Mouse (Mus musculus): ENCODE data around the gene Gfod1.

DNA sequence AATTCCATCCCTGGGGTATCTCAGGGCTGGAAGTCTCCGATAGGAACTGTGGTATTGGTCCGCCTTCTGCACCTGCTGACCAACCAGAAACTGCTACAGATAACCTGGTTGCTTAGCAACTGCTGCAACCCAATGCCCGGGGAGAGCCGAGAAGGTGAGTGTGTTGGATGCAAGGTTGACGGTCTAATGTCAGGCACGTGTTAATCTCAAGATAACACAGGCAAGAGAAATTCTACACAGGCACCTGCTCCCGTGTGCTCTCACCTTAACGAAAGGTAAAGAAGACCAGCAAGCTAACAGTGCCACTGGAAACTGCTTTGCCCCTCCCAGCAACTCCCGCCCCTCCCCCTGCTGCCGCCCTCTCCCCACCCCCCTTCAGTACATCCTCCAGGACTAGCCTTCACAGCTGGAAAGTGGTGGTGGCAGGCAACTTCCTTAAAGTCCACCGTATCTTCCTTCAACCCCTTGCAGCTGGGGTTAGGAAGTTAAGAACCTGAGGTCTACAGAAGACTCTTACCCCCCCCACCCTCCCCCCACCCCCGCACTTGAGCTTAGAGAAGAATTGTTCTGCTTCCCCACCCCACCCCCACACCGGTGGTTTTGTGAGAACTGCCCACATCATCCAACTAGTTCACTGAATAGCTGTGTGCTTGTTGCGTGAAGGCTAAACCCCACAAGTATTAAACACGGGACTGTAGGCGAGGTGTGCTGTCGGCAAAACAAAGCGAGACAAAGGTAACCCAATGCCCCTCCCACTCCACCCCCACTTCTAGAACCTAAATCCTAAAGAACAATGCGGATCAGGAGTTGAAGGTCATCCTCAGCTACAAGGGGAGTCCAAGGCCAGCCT is 88.6 kb downstream of the Gfod1 start:
- no peak for TF ChIP-seq CTCF (IDR thresholded peaks at IDR 0.05; ENCODE audit: borderline replicate concordance, insufficient read depth, low read depth, low read length)
- TF ChIP-seq POLR2A (IDR thresholded peaks at IDR 0.05; ENCODE audit: borderline replicate concordance, insufficient read depth, low read length), result no peak

Data from cerebellum, adult 2 months (tissue).